Mouse (Mus musculus) thymus, adult 2 months (tissue): ENCODE measurements around the gene Kcnh1. TPM values are rescaled to one million over a fixed set of nuclear protein-coding genes. Genes with fewer than 3 reads are reported as not detected.

Source experiments
- DNase-seq: peaks from one replicate; pipeline ENCODE4 v3.0.0; 2021
- H3K27ac ChIP-seq: fragments of 200-500 bp; 2 replicates; pipeline ENCODE4 v1.5.1; 2012; ENCODE audit warnings: low read length, control low read depth; ENCODE audit not compliant: control insufficient read depth, insufficient read depth
- H3K27me3 ChIP-seq: fragments of 200-500 bp; 2 replicates; pipeline ENCODE4 v1.6.1; 2012; ENCODE audit warnings: mild to moderate bottlenecking, low read length, moderate library complexity, mixed read lengths; ENCODE audit not compliant: control insufficient read depth, insufficient read depth
- H3K36me3 ChIP-seq: fragments of 200-500 bp; 2 replicates; pipeline ENCODE4 v1.6.1; 2012; ENCODE audit warnings: mild to moderate bottlenecking, low read length, moderate library complexity; ENCODE audit not compliant: control insufficient read depth, insufficient read depth
- H3K4me1 ChIP-seq: fragments of 200-500 bp; replicated peaks from 2 replicates; pipeline ENCODE4 v1.6.1; 2012; ENCODE audit warnings: low read length; ENCODE audit not compliant: control insufficient read depth, insufficient read depth
- H3K4me3 ChIP-seq: fragments of 200-500 bp; 2 replicates; pipeline ENCODE4 v1.5.1; 2012; ENCODE audit warnings: mild to moderate bottlenecking, low read length, control low read depth, moderate library complexity; ENCODE audit not compliant: control insufficient read depth, insufficient read depth
- CTCF ChIP-seq: fragments of 200-500 bp; IDR thresholded peaks from 2 replicates; pipeline ENCODE4 v1.5.1; 2012; ENCODE audit warnings: mild to moderate bottlenecking, control low read depth, low read length, moderate library complexity, borderline replicate concordance; ENCODE audit not compliant: control insufficient read depth, poor library complexity, insufficient read depth; ENCODE audit errors: extremely low read depth
- POLR2A ChIP-seq: fragments of 200-500 bp; IDR thresholded peaks from 2 replicates; pipeline ENCODE4 v1.6.1; 2012; ENCODE audit warnings: mild to moderate bottlenecking, low read length, control low read depth, moderate library complexity; ENCODE audit not compliant: control insufficient read depth, poor library complexity, insufficient read depth; ENCODE audit errors: extremely low read depth
- WGBS: fragments of 180-500 bp; shearing (Covaris S2); methylation state at CpG from one replicate; pipeline ENCODE4 v1.1.7; 2018; 5-methylcytosine and 5-hydroxymethylcytosine counted together
- polyA plus RNA-seq: library from polyadenylated mRNA; depleted of rRNA; stranded (reverse); fragments of >200 nt; gene quantifications from 2 replicates; pipeline ENCODE4 v1.2.3, GENCODE M21; 2012

The Kcnh1 gene
- polyA plus RNA-seq, 1 experiment = 1.0 TPM

DNA sequence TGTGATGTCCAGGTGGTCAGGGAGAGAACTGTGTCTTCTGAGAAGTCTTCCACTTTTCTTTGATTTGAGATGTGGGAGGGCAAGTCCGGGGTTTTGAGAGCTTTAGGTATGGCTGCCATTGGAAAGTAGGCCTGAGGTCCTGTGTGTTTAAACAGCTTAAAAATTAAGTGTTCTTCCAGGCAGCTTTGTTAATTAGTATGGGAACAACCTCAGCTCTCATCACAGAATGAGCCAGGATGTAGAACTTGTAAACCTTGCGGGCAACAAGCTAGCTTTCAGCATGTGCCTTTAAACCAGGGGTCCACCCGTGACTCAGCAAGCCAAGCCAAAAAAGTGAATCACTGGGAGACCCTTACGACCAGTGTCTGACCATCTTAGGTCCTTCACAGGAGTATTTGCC is 214.6 kb downstream of the Kcnh1 start:
- H3K27ac ChIP-seq = no peak overlapping the region
- H3K4me3 ChIP-seq = no peak overlapping the region

DNA sequence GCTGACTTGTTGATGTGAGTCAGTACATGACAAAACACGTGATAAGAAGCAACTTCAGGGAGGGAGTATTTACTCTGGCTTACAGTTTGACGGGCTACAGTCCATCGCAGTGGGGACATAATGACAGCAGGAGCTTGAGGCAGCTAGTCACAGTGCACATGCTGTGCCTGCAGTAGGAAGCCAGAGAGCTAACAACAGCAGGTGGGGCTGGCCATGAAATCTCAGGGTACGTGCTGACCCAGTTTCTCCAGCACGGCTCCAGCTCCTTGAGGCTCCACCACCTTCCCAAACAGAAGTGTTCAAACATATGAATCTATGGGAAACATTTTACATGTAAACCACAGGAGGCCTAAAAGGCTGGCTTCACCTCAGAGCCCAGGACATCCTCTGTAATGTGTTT is 216.0 kb downstream of the Kcnh1 start:
- no peaks in the 10 kb centered on the region for H3K36me3 ChIP-seq
- DNase-seq = no peak
- no peaks in the 10 kb centered on the region for H3K4me1 ChIP-seq
- H3K27me3 ChIP-seq = no peaks in the 10 kb centered on the region
- TF ChIP-seq POLR2A (no peak), CTCF (no peak)
- no peak overlapping the region for H3K4me3 ChIP-seq
- 96% methylated on average over 5 of the region's 5 CpGs for WGBS
- no peak overlapping the region for H3K27ac ChIP-seq

More for the DNA sequence above, 214.6 kb downstream of the Kcnh1 start:
- 89% methylated on average over 4 of the region's 4 CpGs for WGBS
- Histone ChIP-seq H3K4me1 (no peaks in the 10 kb centered on the region), H3K36me3 (no peaks in the 10 kb centered on the region), H3K27me3 (no peaks in the 10 kb centered on the region)
- no peak for DNase-seq
- TF ChIP-seq CTCF (no peak), POLR2A (no peak)

DNA sequence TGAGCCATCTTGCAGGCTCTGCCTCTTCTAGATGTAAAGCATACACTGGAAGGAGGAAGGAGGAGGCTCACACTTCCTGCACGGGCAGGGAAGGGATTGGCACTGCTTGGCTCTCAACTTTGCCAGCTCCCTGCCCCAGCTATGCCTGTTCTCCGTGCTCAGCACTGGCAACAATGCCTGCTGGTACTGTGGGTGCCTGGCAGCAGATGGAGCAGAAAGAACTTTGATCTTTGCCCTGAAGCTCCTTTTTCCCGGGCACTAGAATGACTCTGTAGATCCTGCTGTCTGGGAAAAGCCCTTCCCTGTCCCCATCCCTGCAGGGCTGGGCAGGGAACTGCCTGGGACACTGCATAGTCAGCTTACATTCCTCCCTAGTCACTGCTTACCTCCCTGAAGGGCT is 225.2 kb downstream of the Kcnh1 start:
- 75% methylated on average over 3 of the region's 3 CpGs for WGBS
- Histone ChIP-seq H3K27ac (no peak overlapping the region), H3K4me1 (no peaks in the 10 kb centered on the region), H3K27me3 (no peaks in the 10 kb centered on the region), H3K36me3 (no peaks in the 10 kb centered on the region), H3K4me3 (no peak overlapping the region)
- DNase-seq = no peak
- no peak for TF ChIP-seq POLR2A

DNA sequence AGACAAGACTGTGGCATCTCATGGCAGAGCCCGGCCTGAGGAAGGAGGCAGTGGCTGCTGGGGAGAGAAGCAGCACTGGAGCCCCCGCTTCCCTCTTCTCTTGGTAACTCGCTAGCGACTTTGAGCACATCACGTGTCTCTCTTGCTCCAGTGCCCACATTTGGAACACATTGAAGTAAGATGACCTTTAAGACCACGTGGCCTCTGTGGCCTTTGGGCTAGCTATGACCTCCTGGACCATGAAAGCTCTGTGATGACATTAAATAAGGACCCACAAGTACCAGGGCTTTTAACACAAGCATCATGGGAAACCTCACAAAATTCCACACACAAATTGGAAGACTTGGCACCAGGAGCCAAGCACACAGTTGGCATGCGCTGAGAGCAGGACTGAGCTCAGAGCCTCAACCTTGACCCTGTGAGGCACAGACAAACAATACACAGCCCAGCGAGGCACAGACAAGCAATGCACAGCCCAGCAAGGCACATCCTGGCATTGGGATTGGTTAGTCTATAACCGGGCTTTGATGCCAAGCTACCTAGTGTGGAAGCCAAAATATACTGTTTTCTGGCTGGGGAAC is 225.8 kb downstream of the Kcnh1 start:
- H3K36me3 ChIP-seq = no peaks in the 10 kb centered on the region
- 83% methylated on average over 9 of the region's 9 CpGs for WGBS
- H3K4me1 ChIP-seq = no peaks in the 10 kb centered on the region
- no peak for TF ChIP-seq CTCF
- TF ChIP-seq POLR2A = no peak
- no peak for DNase-seq
- no peak overlapping the region for H3K27ac ChIP-seq
- no peak overlapping the region for H3K4me3 ChIP-seq
- no peaks in the 10 kb centered on the region for H3K27me3 ChIP-seq

DNA sequence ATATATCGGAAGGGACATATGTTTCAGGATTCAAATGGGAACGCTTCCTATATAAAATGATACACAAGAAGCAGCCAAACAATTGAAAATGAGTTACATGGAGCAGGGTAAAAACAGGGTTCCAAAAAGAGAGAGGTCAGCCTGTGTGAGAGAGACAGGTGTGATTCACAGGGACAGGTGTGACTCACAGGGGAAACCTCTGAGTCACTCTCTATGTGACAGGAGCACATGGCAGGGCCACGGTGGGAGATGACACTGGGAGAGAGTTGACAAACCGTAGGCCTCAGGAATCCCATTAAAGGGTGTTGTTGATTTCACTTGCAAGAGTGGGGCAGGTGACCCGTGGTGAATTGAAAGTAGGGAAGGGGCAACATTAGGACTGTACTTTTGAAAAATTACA is 228.6 kb downstream of the Kcnh1 start:
- TF ChIP-seq POLR2A (no peak), CTCF (no peak)
- WGBS = 87% methylated on average over 5 of the region's 5 CpGs
- no peak for DNase-seq
- H3K36me3 ChIP-seq = no peaks in the 10 kb centered on the region
- H3K27ac ChIP-seq = no peak overlapping the region
- no peak overlapping the region for H3K4me3 ChIP-seq
- no peaks in the 10 kb centered on the region for H3K4me1 ChIP-seq
- H3K27me3 ChIP-seq = no peaks in the 10 kb centered on the region

DNA sequence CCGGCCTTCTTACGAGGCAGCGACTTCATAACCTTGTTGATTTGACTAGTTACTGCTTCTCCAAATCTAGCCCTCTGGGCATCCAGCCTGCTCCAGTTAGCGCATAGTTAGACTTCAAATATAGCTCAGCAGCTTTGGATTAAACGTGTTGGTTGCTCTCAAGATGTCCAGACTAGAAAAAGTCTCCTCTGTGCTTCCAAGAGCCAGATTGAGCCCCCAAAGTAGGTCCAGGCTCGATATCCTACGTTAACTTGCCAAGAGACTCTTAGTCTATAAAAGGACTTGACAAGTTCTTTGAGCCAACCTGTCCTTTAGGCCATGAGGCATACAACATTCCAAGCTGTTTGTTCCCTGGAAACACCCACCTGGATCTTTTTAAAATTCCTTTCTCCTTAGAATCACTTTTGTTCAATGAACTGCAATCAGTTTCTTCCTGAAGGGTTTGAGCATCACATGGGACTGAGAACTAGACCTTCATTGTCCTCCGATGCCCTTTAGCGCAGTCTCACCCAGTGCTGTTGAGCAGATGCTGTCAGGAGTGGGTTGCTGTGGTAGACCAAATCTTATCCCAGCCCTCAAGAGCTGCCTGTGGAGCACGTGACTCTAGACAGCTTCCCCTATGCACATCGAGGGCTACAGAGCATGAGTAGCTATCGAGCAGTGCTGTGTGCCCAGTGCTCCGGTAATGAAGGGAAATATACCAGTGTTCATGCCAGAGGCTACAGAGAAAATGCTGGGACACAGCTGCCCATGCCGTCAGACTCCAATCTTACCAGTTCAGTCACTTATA is 231.0 kb downstream of the Kcnh1 start:
- H3K27me3 ChIP-seq = no peaks in the 10 kb centered on the region
- no peaks in the 10 kb centered on the region for H3K4me1 ChIP-seq
- WGBS = 92% methylated on average over 14 of the region's 14 CpGs
- TF ChIP-seq CTCF (no peak), POLR2A (no peak)
- H3K27ac ChIP-seq = no peak overlapping the region
- DNase-seq = no peak
- H3K36me3 ChIP-seq = no peaks in the 10 kb centered on the region
- H3K4me3 ChIP-seq = no peak overlapping the region

DNA sequence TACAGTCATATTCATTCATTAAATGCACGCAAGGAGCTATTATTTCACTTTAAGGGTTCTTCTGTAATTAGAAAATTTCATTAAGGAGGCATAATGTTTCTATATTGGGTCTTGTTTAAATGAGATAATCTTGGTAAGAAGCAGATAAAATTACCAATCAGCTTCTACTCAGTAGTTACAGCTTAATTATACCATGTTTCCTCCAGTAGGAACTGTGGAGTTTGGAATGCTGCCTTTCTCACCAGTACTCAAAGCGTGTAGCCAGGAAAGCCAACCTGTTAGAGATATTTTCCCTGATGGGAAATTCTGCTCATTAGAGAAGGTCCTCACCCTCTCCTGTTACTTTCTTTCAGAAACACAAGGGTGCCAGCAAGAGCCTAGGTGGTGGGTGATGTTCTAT is 240.8 kb downstream of the Kcnh1 start:
- Histone ChIP-seq H3K4me3 (no peak overlapping the region), H3K36me3 (no peaks in the 10 kb centered on the region), H3K4me1 (no peaks in the 10 kb centered on the region), H3K27me3 (no peaks in the 10 kb centered on the region), H3K27ac (no peak overlapping the region)
- 99% methylated on average over 2 of the region's 2 CpGs for WGBS
- no peak for TF ChIP-seq POLR2A
- TF ChIP-seq CTCF = no peak
- no peak for DNase-seq
